Mouse (Mus musculus): ENCODE results near the gene Tmprss11c. TPM values are rescaled to one million over a fixed set of nuclear protein-coding genes. Genes with fewer than 3 reads are reported as not detected.
"Not testable (repeated sequence)": the region's sequence is repeated elsewhere in the genome, so short reads cannot be mapped to it uniquely, and the experiment has no call there.

The Tmprss11c gene
- total RNA-seq (2021), result not detected
- long read RNA-seq, experiment 1, result 0 reads
- long read RNA-seq, experiment 2, result 0 reads

- no peak for TF ChIP-seq CTCF (conservative IDR thresholded peaks at IDR 0.05)
These were observed at the start of gene Tmprss11c for GRCm38 (mm10) chr5:86289208-86289607. TSS of gene Tmprss11c (minus strand) at chr5:86289308.

DNA sequence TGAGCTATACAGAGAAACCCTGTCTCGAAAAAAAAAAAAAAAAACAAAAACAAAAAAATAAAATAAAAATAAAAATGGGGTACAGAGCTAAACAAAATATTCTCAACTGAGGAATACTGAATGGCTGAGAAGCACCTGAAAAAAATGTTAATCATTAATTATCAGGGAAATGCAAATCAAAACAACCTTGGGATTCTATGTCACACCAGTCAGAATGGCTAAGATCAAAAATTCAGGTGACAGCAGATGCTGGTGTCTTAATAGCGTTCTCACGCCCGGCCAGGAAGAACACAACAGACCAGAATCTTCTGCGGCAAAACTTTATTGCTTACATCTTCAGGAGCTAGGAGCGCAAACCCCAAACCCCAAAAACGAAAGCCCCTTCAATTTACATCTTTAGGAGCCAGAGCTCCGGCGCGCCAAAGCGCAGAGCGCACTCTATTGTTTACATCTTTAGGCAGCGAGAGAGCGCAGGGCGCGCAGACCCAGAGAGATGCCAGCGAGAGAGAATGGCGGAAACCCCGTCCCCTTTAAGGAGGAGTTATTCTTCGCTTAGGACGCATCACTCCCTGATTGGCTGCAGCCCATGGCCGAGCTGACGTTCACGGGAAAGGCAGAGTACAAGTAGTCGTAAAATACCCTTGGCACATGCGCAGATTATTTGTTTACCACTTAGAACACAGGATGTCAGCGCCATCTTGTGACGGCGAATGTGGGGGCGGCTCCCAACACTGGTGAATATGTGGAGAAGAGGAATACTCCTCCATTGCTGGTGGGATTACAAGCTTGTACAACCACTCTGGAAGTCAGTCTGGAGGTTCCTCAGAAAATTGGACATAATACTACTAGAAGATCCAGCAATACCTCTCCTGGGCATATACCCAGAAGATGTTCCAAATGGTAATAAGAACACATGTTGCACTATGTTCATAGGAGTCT lies 29.2 kb upstream of the Tmprss11c start:
- H3K4me3 ChIP-seq; DNase-seq (ENCODE audit: low spot score in 2 of 2); H3K27ac ChIP-seq: not testable (repeated sequence)

More at GRCm38 (mm10) chr5:86289208-86289607, at the start of gene Tmprss11c:
- no peak for DNase-seq (ENCODE audit: low spot score in 2 of 2)
- Histone ChIP-seq H3K27ac (no peak within 1 kb of the TSS), H3K4me3 (no peak within 1 kb of the TSS)

GRCm38 (mm10) chr5:86306116-86306515 lies 17.0 kb upstream of the Tmprss11c start:
- Histone ChIP-seq H3K27ac (no peak overlapping the region), H3K4me3 (no peak overlapping the region)
- no peak for TF ChIP-seq CTCF (conservative IDR thresholded peaks at IDR 0.05)
- no peak for DNase-seq (ENCODE audit: low spot score in 2 of 2)

DNA sequence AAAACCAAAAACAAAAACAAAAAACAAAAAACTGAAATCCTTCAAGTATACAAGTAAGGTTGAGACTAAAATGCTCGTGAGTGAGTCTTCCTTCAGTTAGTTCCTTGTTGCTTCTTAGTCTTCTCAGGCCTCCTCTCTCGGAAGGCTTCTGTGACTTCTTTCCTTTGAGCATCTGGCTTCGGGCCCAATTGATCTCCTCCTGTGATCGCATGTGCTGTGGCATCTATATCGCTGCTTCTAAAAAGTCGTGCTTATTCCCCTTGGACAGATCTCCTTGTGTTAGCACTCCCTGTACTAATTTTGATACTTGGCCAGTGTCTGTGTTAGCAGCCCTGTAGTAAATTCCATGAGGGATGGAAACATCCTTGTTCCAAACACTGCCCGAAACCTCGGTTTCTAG lies 14.8 kb upstream of the Tmprss11c start:
- Histone ChIP-seq H3K27ac (no peak overlapping the region), H3K4me3 (no peak overlapping the region)
- DNase-seq (ENCODE audit: low spot score in 2 of 2), result no peak
- TF ChIP-seq CTCF (conservative IDR thresholded peaks at IDR 0.05), result no peak

DNA sequence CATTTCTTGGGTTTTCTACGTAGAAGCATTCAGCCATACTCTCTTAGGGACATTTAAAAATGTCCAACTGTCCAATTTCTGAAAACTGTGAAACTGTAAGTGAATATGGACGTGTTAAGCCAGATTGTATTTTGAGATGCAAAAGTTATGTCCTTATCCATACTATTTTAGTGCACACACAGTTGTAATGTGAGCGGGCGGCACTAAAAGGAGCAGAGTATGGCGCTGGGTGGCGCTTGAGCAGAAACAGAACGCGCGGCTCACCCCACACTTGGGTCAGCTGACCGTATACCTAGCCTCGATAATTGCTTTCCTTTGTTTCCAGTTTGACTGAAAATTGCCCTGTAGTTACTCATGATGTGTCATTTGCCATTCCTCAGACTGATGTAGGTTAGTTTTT lies 42.5 kb downstream of the Tmprss11c start:
- DNase-seq (ENCODE audit: low spot score in 2 of 2), result no peak
- TF ChIP-seq CTCF (conservative IDR thresholded peaks at IDR 0.05), result no peak
- Histone ChIP-seq H3K4me3 (no peak overlapping the region), H3K27ac (no peak overlapping the region)

- H3K27ac ChIP-seq, result no peak overlapping the region
- H3K4me3 ChIP-seq, result no peak overlapping the region
- no peak for TF ChIP-seq CTCF (conservative IDR thresholded peaks at IDR 0.05)
- no peak for DNase-seq (ENCODE audit: low spot score in 2 of 2)
These were observed 44.2 kb downstream of the Tmprss11c start for GRCm38 (mm10) chr5:86244880-86245279.

- TF ChIP-seq CTCF (conservative IDR thresholded peaks at IDR 0.05), result no peak
- Histone ChIP-seq H3K4me3 (no peak overlapping the region), H3K27ac (no peak overlapping the region)
- no peak for DNase-seq (ENCODE audit: low spot score in 2 of 2)
These were observed 44.8 kb downstream of the Tmprss11c start for GRCm38 (mm10) chr5:86244275-86244674.

GRCm38 (mm10) chr5:86227156-86227853 lies 61.8 kb downstream of the Tmprss11c start:
- no peak for TF ChIP-seq CTCF (conservative IDR thresholded peaks at IDR 0.05)
- Histone ChIP-seq H3K4me3 (no peak overlapping the region), H3K27ac (no peak overlapping the region)
- DNase-seq (ENCODE audit: low spot score in 2 of 2), result no peak

GRCm38 (mm10) chr5:86197801-86198200 lies 91.3 kb downstream of the Tmprss11c start, which contains the start of gene Gnrhr:
TSS of gene Gnrhr (minus strand) at chr5:86197901.
- TF ChIP-seq CTCF (conservative IDR thresholded peaks at IDR 0.05), result no peak
- no peak within 1 kb of the TSS for H3K27ac ChIP-seq
- DNase-seq (ENCODE audit: low spot score in 2 of 2), result no peak
- no peak within 1 kb of the TSS for H3K4me3 ChIP-seq

DNA sequence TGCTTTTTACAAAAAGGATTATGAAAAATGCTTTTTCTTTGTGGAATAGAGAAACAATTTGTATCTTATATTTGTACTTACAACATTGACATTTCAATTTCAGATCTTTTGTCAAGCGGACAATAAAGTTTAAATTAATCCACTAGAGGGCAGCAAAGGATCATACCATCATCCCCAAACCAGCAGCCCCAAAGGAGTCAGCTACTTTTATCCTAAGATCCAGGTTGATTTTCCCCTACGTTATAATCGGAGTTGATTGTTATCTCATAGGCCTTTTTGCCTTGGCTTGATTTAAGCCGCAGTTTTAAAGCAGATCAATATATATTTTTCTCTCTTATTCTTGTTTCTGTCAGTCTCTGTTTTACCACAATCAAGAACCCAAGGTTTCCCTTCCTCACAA lies 97.8 kb downstream of the Tmprss11c start:
- DNase-seq (ENCODE audit: low spot score in 2 of 2), result peak; percentile 25 to 30
- H3K27ac ChIP-seq, result no peak overlapping the region
- TF ChIP-seq CTCF (conservative IDR thresholded peaks at IDR 0.05), result peak; percentile 75
- H3K4me3 ChIP-seq, result no peak overlapping the region

DNA sequence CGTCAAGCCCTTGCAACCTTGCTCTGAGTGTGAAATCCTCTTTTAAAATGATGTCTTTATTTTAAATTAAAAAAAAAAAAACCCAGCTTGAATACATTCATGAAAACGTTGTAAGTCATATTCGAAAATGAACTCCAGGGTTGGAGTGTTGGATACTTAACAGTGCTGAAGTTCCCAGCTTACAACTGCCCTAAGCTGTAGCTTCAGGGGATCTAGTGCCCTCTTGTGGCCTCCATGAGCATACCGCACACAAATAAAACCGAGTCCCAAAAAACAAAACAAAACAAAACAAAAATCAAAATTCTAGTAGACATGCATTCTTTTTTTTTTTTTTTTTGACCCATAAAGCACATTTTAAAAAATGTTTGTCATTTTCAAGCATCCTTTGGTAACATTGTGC lies 98.3 kb downstream of the Tmprss11c start:
- DNase-seq (ENCODE audit: low spot score in 2 of 2), result no peak
- Histone ChIP-seq H3K27ac (no peak overlapping the region), H3K4me3 (no peak overlapping the region)
- peak; percentile 64 for TF ChIP-seq CTCF (conservative IDR thresholded peaks at IDR 0.05)

- H3K4me3 ChIP-seq, result no peak overlapping the region
- H3K27ac ChIP-seq, result no peak overlapping the region
- TF ChIP-seq CTCF (conservative IDR thresholded peaks at IDR 0.05), result no peak
- no peak for DNase-seq (ENCODE audit: low spot score in 2 of 2)
These were observed 98.8 kb downstream of the Tmprss11c start for GRCm38 (mm10) chr5:86190290-86190689.

DNA sequence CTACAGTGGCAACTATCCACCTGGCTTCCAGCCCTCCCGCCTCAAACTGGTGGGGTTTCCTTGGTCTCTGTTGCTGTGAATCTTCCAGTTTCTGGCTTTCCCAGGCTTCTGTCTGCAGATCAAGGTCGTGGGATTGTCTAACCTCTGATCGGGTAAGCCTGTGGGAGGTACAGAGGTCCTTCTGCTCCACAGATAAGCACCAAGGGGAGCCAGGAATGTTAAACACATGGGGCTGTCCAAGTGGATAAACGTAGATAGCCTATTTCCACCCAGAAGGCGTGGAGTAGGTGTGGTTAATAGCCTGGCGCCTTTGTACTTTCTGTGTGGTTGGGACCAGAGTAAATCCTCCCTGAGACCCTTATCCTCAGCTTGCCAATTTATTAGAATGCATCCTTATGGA lies 101.7 kb downstream of the Tmprss11c start:
- Histone ChIP-seq H3K27ac (no peak overlapping the region), H3K4me3 (no peak overlapping the region)
- no peak for TF ChIP-seq CTCF (conservative IDR thresholded peaks at IDR 0.05)
- DNase-seq (ENCODE audit: low spot score in 2 of 2), result no peak

Other genes starting within 250 kb of the Tmprss11c start
- 10 to 100 TPM; 22.6 to 23.0 TPM for gene Cenpc1, start 223.7 kb downstream of the Tmprss11c start, total RNA-seq (2021)
- not detected for gene Stap1, start 217.6 kb downstream of the Tmprss11c start, total RNA-seq (2021)
- 10 to 100 TPM; 19.1 to 20.8 TPM for gene Uba6, start 116.5 kb downstream of the Tmprss11c start, total RNA-seq (2021)
- gene Gnrhr, start 91.4 kb downstream of the Tmprss11c start, total RNA-seq (2021), result not detected
- gene Tmprss11d, start 84.1 kb upstream of the Tmprss11c start, total RNA-seq (2021), result not detected
- not detected for gene Tmprss11a, start 179.7 kb upstream of the Tmprss11c start, total RNA-seq (2021)
- gene Tmprss11g, start 229.3 kb upstream of the Tmprss11c start, total RNA-seq (2021), result not detected

All from layer of hippocampus, adult 2 months (tissue).